Mouse (Mus musculus) intestine, postnatal 0 days (tissue): ENCODE data around the gene Uba3. TPM values are rescaled to one million over a fixed set of nuclear protein-coding genes. Genes with fewer than 3 reads are reported as not detected.

Experiments
- ATAC-seq: fragments of 200-750 bp; cut with Nextera tagmentation; 2 replicates; pipeline ENCODE4 v1.8.0; 2017; ENCODE audit warnings: mild to moderate bottlenecking, moderate TSS enrichment, moderate library complexity
- H3K27ac ChIP-seq: fragments of 300-500 bp; sonication (generic); 2 replicates; pipeline ENCODE4 v1.5.1; 2014; ENCODE audit warnings: mild to moderate bottlenecking, low read depth, low read length, moderate library complexity
- H3K27me3 ChIP-seq: fragments of 300-500 bp; sonication (generic); replicated peaks from 2 replicates; pipeline ENCODE4 v1.6.1; 2014; ENCODE audit warnings: low read length, mixed read lengths; ENCODE audit not compliant: control insufficient read depth, insufficient read depth
- H3K36me3 ChIP-seq: fragments of 300-500 bp; sonication (generic); 2 replicates; pipeline ENCODE4 v1.6.1; 2014; ENCODE audit warnings: mild to moderate bottlenecking, moderate library complexity; ENCODE audit not compliant: control insufficient read depth, insufficient read depth
- H3K4me1 ChIP-seq: fragments of 300-500 bp; sonication (generic); replicated peaks from 2 replicates; pipeline ENCODE4 v1.6.1; 2014; ENCODE audit warnings: antibody characterized with exemption, low read length, mixed read lengths; ENCODE audit not compliant: control insufficient read depth, insufficient read depth
- H3K4me2 ChIP-seq: fragments of 300-500 bp; sonication (generic); replicated peaks from 2 replicates; pipeline ENCODE4 v1.6.1; 2014; ENCODE audit warnings: low read depth, mild to moderate bottlenecking, moderate library complexity
- H3K4me3 ChIP-seq: fragments of 300-500 bp; sonication (generic); 2 replicates; pipeline ENCODE4 v1.5.1; 2014; ENCODE audit warnings: low read depth, low read length
- H3K9ac ChIP-seq: fragments of 300-500 bp; sonication (generic); 2 replicates; pipeline ENCODE4 v1.6.1; 2014; ENCODE audit warnings: mild to moderate bottlenecking, low read depth, low read length
- H3K9me3 ChIP-seq: fragments of 300-500 bp; sonication (generic); 2 replicates; pipeline ENCODE4 v1.6.1; 2016; ENCODE audit warnings: mixed run types; ENCODE audit not compliant: control insufficient read depth
- CTCF ChIP-seq: sonication (generic); IDR thresholded peaks from 2 replicates; pipeline ENCODE4 v1.5.1; 2016; ENCODE audit warnings: low read depth, mild to moderate bottlenecking, control low read depth, antibody characterized with exemption, moderate library complexity
- WGBS: fragments of 180-500 bp; shearing (Covaris S2); extraction: QIAGEN DNeasy Blood & Tissue Kit; methylation state at CpG from one replicate; pipeline ENCODE4 v1.1.7; 2014; 5-methylcytosine and 5-hydroxymethylcytosine counted together
- polyA plus RNA-seq: library from polyadenylated mRNA; unstranded; fragments of >200 nt; fragmentation: Nextera tagmentation; extraction: Ambion mirVana; gene quantifications from 2 replicates; pipeline ENCODE4 v1.2.1, GENCODE M21; 2015

Uba3 gene
- polyA plus RNA-seq, 1 experiment from 2014 or later, result 28.5 TPM

DNA sequence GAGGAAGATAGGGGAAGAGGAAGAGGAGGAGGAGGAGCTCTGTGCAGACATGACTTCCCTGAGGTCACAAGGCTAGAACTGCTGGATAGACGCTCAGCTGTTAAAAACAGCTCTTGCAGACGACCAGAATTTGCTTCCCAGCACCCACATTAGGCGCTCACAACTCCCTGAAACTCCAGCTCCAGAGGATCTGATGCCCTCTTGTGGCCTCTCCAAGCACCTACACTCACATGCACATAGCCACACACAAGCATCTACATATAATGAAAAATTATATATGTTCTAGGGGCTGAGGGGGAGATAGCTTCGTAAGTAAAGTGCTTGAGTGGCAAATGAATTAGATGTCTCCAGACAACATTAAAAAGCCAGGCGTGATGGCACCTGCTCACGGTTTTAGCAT lies 33.9 kb upstream of the Uba3 start:
- Histone ChIP-seq H3K4me3 (no peak overlapping the region), H3K36me3 (no peaks in the 10 kb centered on the region), H3K9ac (no peak overlapping the region), H3K27ac (no peak overlapping the region), H3K9me3 (0 out of 2 replicates have a peak, but pooled peaks cover 3% of the 10 kb centered on the region), H3K27me3 (no peaks in the 10 kb centered on the region), H3K4me1 (no peaks in the 10 kb centered on the region), H3K4me2 (no peak overlapping the region)
- TF ChIP-seq CTCF, result no peak; the same call in 1 of the 2 replicates
- 94% methylated on average over 6 of the region's 6 CpGs for WGBS
- ATAC-seq, result no peak

DNA sequence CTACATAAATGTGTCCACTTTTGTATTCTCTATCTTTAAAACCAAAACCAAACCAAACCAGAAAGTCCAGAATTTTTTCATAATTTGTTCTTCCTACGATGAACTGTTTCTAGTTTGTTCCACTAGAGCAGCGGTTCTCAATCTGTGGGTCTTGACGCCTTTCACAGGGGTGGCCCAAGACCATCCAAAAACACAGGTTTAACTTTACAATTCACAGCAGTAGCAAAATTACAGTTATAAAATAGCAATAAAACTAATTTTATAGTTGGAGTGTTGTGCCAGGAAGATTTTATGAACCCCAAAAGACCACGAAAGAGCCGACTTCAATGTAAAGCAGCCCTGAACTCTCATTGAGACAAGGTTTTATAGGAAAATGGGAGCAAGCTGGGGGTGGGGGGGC lies 30.6 kb upstream of the Uba3 start:
- Histone ChIP-seq H3K4me1 (no peaks in the 10 kb centered on the region), H3K4me2 (no peak overlapping the region), H3K4me3 (no peak overlapping the region), H3K27me3 (no peaks in the 10 kb centered on the region), H3K9ac (no peak overlapping the region), H3K9me3 (0 out of 2 replicates have a peak, but pooled peaks cover 3% of the 10 kb centered on the region), H3K36me3 (peaks cover 21% of the 10 kb centered on the region), H3K27ac (no peak overlapping the region)
- 89% methylated on average over 5 of the region's 5 CpGs for WGBS
- TF ChIP-seq CTCF, result no peak
- no peak for ATAC-seq

GRCm38 (mm10) chr6:97234911-97235668 lies 29.6 kb upstream of the Uba3 start:
- Histone ChIP-seq H3K4me1 (no peaks in the 10 kb centered on the region), H3K27me3 (no peaks in the 10 kb centered on the region), H3K4me2 (no peak overlapping the region), H3K9ac (no peak overlapping the region), H3K9me3 (0 out of 2 replicates have a peak, but pooled peaks cover 3% of the 10 kb centered on the region), H3K4me3 (no peak overlapping the region), H3K27ac (no peak overlapping the region), H3K36me3 (peaks cover 29% of the 10 kb centered on the region)
- no peak for ATAC-seq
- TF ChIP-seq CTCF, result no peak
- 77% methylated on average over 7 of the region's 7 CpGs for WGBS

DNA sequence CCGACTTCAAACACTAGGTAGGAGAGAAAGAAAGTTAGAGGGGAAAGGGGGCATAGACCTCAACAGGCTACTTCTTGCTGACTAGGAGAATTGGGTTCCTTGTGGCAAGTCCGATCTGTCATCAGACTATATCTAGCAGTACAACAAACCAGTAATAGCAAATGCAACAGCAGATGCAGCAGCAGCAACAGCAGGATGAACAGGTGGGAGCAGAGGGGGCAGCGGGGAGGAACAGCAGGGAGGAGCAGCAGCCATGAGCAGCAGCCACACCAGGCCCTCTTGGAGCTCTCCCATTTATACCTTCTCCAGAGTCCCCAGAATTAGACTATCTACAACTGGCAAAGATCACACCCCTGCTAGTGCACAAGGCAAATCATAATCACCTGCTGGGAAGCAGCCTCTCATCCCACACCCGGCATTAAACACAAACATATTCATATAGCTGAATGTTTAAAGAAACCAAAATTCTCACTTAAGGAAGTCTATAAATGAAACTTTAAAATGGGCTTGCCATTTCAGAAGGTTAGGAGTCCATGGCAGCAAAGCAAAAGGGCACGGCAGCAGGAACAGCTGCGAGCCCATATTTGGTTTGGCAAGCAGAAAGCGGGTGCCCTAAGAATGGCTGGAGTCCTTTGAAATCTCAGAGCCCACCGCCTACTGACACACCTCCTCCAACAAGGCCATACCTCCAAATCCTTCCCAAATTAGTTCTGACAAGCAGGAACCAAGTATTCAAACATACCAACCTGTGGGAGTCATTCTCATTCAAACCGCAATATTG lies 21.8 kb upstream of the Uba3 start:
- 96% methylated on average over 9 of the region's 9 CpGs for WGBS
- H3K4me1 ChIP-seq, result no peaks in the 10 kb centered on the region; the same call in 1 of the 2 replicates
- peaks cover 32% of the 10 kb centered on the region for H3K36me3 ChIP-seq
- ATAC-seq, result no peak
- H3K4me2 ChIP-seq, result no peak overlapping the region
- H3K4me3 ChIP-seq, result no peak overlapping the region
- no peak overlapping the region for H3K27ac ChIP-seq
- no peaks in the 10 kb centered on the region for H3K9me3 ChIP-seq
- H3K9ac ChIP-seq, result no peak overlapping the region
- no peak for TF ChIP-seq CTCF
- H3K27me3 ChIP-seq, result no peaks in the 10 kb centered on the region

DNA sequence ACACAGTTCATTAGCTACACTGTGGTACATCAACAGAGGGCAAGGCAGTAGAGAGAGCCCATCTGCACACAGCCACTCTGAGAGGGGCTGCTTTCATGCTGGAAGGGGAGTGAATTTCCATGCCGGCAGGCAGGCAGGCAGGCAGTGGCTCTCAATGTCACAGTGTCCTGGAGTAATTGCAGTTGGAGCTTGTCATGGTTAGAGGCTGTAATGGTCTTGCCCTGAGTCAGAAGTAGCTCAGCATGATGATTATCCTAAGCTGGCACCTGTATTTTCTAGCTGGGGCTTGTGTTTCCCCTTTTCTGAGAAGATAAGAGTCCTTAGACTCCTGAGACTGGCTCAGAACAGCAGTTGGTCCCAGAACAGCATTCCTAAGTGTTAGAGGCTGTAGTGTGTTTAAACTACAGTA lies 20.6 kb upstream of the Uba3 start:
- ATAC-seq, result no peak
- peaks cover 27% of the 10 kb centered on the region for H3K36me3 ChIP-seq
- H3K4me2 ChIP-seq, result no peak overlapping the region
- H3K4me3 ChIP-seq, result no peak overlapping the region
- no peaks in the 10 kb centered on the region; the same call in 1 of the 2 replicates for H3K4me1 ChIP-seq
- no peak overlapping the region for H3K27ac ChIP-seq
- no peak overlapping the region for H3K9ac ChIP-seq
- WGBS, result 83% methylated on average over 1 of the region's 1 CpGs
- no peak for TF ChIP-seq CTCF
- no peaks in the 10 kb centered on the region for H3K9me3 ChIP-seq
- H3K27me3 ChIP-seq, result no peaks in the 10 kb centered on the region

DNA sequence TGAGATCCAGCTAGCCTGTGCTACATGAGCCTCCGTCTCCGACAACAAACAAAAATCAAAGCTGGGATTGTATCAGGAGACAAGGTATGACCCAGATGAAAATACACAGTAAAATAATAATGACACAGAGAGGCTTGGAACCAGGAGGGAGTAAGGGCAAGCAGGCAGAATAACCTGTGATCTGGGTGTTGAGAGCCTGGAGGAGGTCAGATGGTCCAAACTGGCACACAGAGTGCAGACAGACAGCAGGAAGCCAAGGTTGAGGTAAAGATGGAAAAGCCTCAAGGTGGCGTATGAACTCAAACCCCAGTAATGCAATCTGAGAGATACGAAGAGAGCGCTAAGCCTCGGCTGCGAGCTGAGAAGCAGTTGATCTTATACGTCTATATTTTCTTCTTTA lies 19.1 kb upstream of the Uba3 start:
- WGBS, result 96% methylated on average over 8 of the region's 8 CpGs
- no peak overlapping the region for H3K9ac ChIP-seq
- H3K27ac ChIP-seq, result no peak overlapping the region
- no peak overlapping the region for H3K4me3 ChIP-seq
- peaks cover 14% of the 10 kb centered on the region; the same call in 1 of the 2 replicates for H3K36me3 ChIP-seq
- no peak for TF ChIP-seq CTCF
- no peak overlapping the region for H3K4me2 ChIP-seq
- H3K4me1 ChIP-seq, result no peaks in the 10 kb centered on the region; the same call in 1 of the 2 replicates
- ATAC-seq, result no peak
- H3K9me3 ChIP-seq, result no peaks in the 10 kb centered on the region
- no peaks in the 10 kb centered on the region for H3K27me3 ChIP-seq
